Mouse (Mus musculus): Measurements from ENCODE around the gene Trim11. TPM values are rescaled to one million over a fixed set of nuclear protein-coding genes. Genes with fewer than 3 reads are reported as not detected.

Gene Trim11
- polyA plus RNA-seq, 1 experiment from 2014 or later: 26.4 TPM

DNA sequence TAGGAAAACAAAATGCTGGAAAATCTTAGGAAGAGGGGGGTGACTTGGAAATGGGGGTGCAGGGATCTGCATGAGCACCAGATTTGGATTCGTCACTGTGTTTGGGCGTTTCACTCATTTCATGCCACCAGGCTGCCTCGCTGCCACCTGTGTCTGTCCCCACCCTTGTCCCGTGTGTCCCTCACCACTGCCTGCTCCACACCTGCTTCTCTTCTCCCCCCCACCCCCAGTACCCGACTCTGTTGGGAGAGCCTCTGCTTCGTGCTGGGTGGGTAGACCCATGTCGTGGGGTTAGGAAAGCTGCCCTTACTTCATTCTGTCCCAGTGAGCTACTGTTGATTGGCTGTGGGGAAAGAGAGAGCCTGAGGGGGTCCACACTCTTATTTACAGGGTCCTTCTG lies 6.8 kb downstream of the Trim11 start:
- H3K36me3 ChIP-seq (ENCODE audit: control insufficient read depth, insufficient read depth): peaks cover 27% of the 10 kb centered on the region
- no peak overlapping the region for H3K9ac ChIP-seq (replicated peaks; ENCODE audit: low read depth, low read length)
- H3K4me1 ChIP-seq (replicated peaks; ENCODE audit: control insufficient read depth, insufficient read depth, low read length): peaks cover 15% of the 10 kb centered on the region
- H3K4me3 ChIP-seq (replicated peaks; ENCODE audit: low read length): no peak overlapping the region
- no peaks in the 10 kb centered on the region for H3K9me3 ChIP-seq (ENCODE audit: control insufficient read depth, low read length)
- no peak for ATAC-seq
- H3K27me3 ChIP-seq (replicated peaks; ENCODE audit: control insufficient read depth, insufficient read depth, low read length): no peaks in the 10 kb centered on the region
- 94% methylated on average over 7 of the region's 7 CpGs for WGBS
- no peak overlapping the region for H3K27ac ChIP-seq (ENCODE audit: low read length)
- no peak overlapping the region for H3K4me2 ChIP-seq (ENCODE audit: low read length)

DNA sequence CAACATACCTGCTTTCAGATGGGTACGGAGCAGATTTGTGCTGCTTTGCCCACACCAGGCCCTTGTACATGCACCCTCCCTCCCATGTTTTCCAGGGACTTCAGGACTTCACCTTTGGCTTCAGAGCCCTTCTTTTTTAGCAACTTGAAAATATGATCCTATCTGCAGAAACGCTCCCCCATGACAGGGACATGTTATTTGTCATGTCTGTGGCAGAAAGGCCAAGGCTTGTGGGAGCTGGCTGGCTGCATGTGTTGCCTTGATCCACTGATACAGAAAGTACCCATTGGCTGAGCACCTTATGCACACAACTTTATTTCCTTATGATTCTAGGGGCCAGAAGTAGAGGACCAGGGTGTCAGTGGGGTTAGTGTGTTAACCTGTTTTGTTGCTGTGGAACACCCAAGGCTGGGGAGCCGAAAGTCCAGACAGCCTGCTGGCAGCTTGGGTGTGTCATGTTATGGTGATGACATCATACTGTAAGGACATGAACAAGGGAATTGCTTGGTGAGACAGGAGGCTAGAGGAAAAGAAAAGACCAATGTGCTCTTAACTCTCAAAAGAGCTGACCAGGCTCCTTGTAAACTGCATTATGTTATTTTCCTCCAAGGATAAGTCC lies 7.5 kb downstream of the Trim11 start:
- WGBS: 95% methylated on average over 3 of the region's 3 CpGs
- Histone ChIP-seq H3K36me3 (ENCODE audit: control insufficient read depth, insufficient read depth) (peaks cover 27% of the 10 kb centered on the region), H3K4me3 (replicated peaks; ENCODE audit: low read length) (no peak overlapping the region), H3K27ac (ENCODE audit: low read length) (no peak overlapping the region), H3K4me1 (replicated peaks; ENCODE audit: control insufficient read depth, insufficient read depth, low read length) (peaks cover 7% of the 10 kb centered on the region), H3K9ac (replicated peaks; ENCODE audit: low read depth, low read length) (no peak overlapping the region), H3K9me3 (ENCODE audit: control insufficient read depth, low read length) (no peaks in the 10 kb centered on the region), H3K27me3 (replicated peaks; ENCODE audit: control insufficient read depth, insufficient read depth, low read length) (no peaks in the 10 kb centered on the region), H3K4me2 (ENCODE audit: low read length) (no peak overlapping the region)
- ATAC-seq: no peak

GRCm38 (mm10) chr11:58989166-58989565 lies 11.3 kb downstream of the Trim11 start:
- peaks cover 22% of the 10 kb centered on the region for H3K36me3 ChIP-seq (ENCODE audit: control insufficient read depth, insufficient read depth)
- no peak overlapping the region for H3K4me2 ChIP-seq (ENCODE audit: low read length)
- H3K9me3 ChIP-seq (ENCODE audit: control insufficient read depth, low read length): no peaks in the 10 kb centered on the region
- H3K27ac ChIP-seq (ENCODE audit: low read length): no peak overlapping the region
- no peak for ATAC-seq
- H3K27me3 ChIP-seq (replicated peaks; ENCODE audit: control insufficient read depth, insufficient read depth, low read length): no peaks in the 10 kb centered on the region
- H3K4me1 ChIP-seq (replicated peaks; ENCODE audit: control insufficient read depth, insufficient read depth, low read length): no peaks in the 10 kb centered on the region; the same call in 1 of the 2 replicates
- no peak overlapping the region for H3K4me3 ChIP-seq (replicated peaks; ENCODE audit: low read length)
- WGBS: 97% methylated on average over 4 of the region's 4 CpGs
- H3K9ac ChIP-seq (replicated peaks; ENCODE audit: low read depth, low read length): no peak overlapping the region

- 84% methylated on average over 17 of the region's 17 CpGs for WGBS
- Histone ChIP-seq H3K4me3 (replicated peaks; ENCODE audit: low read length) (no peak overlapping the region), H3K9me3 (ENCODE audit: control insufficient read depth, low read length) (no peaks in the 10 kb centered on the region), H3K4me2 (ENCODE audit: low read length) (no peak overlapping the region), H3K27me3 (replicated peaks; ENCODE audit: control insufficient read depth, insufficient read depth, low read length) (peaks cover 1% of the 10 kb centered on the region; the same call in 1 of the 2 replicates), H3K27ac (ENCODE audit: low read length) (no peak overlapping the region), H3K9ac (replicated peaks; ENCODE audit: low read depth, low read length) (no peak overlapping the region), H3K36me3 (ENCODE audit: control insufficient read depth, insufficient read depth) (peaks cover 20% of the 10 kb centered on the region), H3K4me1 (replicated peaks; ENCODE audit: control insufficient read depth, insufficient read depth, low read length) (peaks cover 6% of the 10 kb centered on the region)
- no peak for ATAC-seq
Observed at GRCm38 (mm10) chr11:58990141-58990540, 12.2 kb downstream of the Trim11 start.

DNA sequence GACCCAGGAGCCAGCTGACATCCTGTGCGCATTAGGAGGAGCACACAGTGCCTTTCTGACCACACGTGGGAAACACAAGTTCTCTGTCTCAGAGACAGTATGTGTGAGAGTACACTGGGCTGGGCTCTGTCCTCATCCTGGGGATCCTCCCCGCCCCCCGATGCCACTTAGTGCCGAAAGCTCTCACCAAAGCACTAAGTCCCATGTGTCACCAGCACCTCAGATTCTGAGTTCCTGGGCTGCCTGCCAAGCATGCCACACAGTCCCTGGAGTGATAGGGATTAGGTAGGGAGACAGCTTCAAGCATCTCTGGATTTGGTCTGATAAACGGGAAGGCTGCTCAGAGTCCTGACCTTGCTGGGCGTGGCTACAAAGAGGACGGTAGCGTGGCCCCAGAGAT lies 12.9 kb downstream of the Trim11 start:
- 82% methylated on average over 9 of the region's 9 CpGs for WGBS
- Histone ChIP-seq H3K36me3 (ENCODE audit: control insufficient read depth, insufficient read depth) (peaks cover 16% of the 10 kb centered on the region), H3K9ac (replicated peaks; ENCODE audit: low read depth, low read length) (no peak overlapping the region), H3K9me3 (ENCODE audit: control insufficient read depth, low read length) (no peaks in the 10 kb centered on the region), H3K4me1 (replicated peaks; ENCODE audit: control insufficient read depth, insufficient read depth, low read length) (peaks cover 6% of the 10 kb centered on the region), H3K4me2 (ENCODE audit: low read length) (no peak overlapping the region), H3K27me3 (replicated peaks; ENCODE audit: control insufficient read depth, insufficient read depth, low read length) (peaks cover 3% of the 10 kb centered on the region; the same call in 1 of the 2 replicates), H3K4me3 (replicated peaks; ENCODE audit: low read length) (no peak overlapping the region), H3K27ac (ENCODE audit: low read length) (no peak overlapping the region)
- no peak for ATAC-seq

DNA sequence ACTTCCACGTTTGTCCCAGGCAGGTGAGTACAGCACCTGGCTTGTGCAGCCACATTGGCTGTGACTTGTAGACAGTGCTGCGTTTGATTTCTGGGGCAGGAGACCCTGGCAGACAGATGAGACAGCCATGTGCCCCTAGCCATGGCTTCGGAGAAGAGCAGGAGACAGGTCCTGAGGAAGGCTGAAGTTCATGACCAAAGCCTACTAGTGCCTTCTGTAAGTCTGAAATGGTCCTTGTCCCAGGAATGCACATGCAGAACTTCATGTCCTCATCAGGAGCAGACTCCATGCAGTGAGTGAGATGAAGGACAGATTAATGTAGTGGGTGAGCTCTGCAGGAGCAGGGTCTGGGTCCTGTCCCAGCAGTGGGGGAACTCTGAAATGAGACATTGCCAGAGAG lies 14.0 kb downstream of the Trim11 start:
- H3K9me3 ChIP-seq (ENCODE audit: control insufficient read depth, low read length): no peaks in the 10 kb centered on the region
- peaks cover 3% of the 10 kb centered on the region; the same call in 1 of the 2 replicates for H3K27me3 ChIP-seq (replicated peaks; ENCODE audit: control insufficient read depth, insufficient read depth, low read length)
- WGBS: 89% methylated on average over 3 of the region's 3 CpGs
- H3K9ac ChIP-seq (replicated peaks; ENCODE audit: low read depth, low read length): no peak overlapping the region
- H3K36me3 ChIP-seq (ENCODE audit: control insufficient read depth, insufficient read depth): peaks cover 10% of the 10 kb centered on the region; the same call in 1 of the 2 replicates
- peaks cover 6% of the 10 kb centered on the region for H3K4me1 ChIP-seq (replicated peaks; ENCODE audit: control insufficient read depth, insufficient read depth, low read length)
- H3K27ac ChIP-seq (ENCODE audit: low read length): no peak overlapping the region
- H3K4me3 ChIP-seq (replicated peaks; ENCODE audit: low read length): no peak overlapping the region
- ATAC-seq: no peak
- H3K4me2 ChIP-seq (ENCODE audit: low read length): no peak overlapping the region

GRCm38 (mm10) chr11:58993091-58993670 lies 15.3 kb downstream of the Trim11 start:
- Histone ChIP-seq H3K9me3 (ENCODE audit: control insufficient read depth, low read length) (no peaks in the 10 kb centered on the region), H3K27me3 (replicated peaks; ENCODE audit: control insufficient read depth, insufficient read depth, low read length) (peaks cover 3% of the 10 kb centered on the region; the same call in 1 of the 2 replicates), H3K9ac (replicated peaks; ENCODE audit: low read depth, low read length) (no peak overlapping the region), H3K36me3 (ENCODE audit: control insufficient read depth, insufficient read depth) (peaks cover 10% of the 10 kb centered on the region; the same call in 1 of the 2 replicates), H3K4me3 (replicated peaks; ENCODE audit: low read length) (no peak overlapping the region), H3K4me1 (replicated peaks; ENCODE audit: control insufficient read depth, insufficient read depth, low read length) (peaks cover 6% of the 10 kb centered on the region), H3K4me2 (ENCODE audit: low read length) (no peak overlapping the region), H3K27ac (ENCODE audit: low read length) (no peak overlapping the region)
- no peak for ATAC-seq
- 84% methylated on average over 6 of the region's 6 CpGs for WGBS

DNA sequence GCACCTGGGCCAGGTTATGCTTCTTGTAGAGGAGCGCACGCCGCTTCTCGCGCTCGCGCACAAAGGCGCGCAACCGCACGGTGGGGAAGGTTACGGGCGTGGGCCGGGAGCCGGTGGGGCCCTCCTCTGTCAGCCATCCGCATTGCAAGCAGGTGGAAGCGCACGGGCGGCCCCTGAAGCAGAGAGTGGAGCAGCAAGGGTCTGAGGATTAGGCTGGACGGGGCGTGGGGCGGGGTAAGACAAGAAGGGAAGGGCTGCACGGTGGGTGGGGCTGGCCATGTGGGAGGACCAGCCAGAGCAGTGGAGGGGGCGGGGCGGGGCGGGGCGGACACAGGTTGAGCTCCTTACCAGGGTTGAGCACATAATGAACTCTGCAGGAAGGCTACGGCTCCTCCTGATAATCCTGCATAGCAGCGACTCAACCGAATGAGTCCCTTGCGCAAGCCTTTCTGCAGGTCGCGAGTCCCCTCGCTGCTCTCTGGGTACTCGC lies 16.5 kb downstream of the Trim11 start:
- Histone ChIP-seq H3K27me3 (replicated peaks; ENCODE audit: control insufficient read depth, insufficient read depth, low read length) (peaks cover 3% of the 10 kb centered on the region; the same call in 1 of the 2 replicates), H3K36me3 (ENCODE audit: control insufficient read depth, insufficient read depth) (peaks cover 5% of the 10 kb centered on the region; the same call in 1 of the 2 replicates), H3K27ac (ENCODE audit: low read length) (no peak overlapping the region), H3K9ac (replicated peaks; ENCODE audit: low read depth, low read length) (peak overlapping the region; percentile 60), H3K4me2 (ENCODE audit: low read length) (peak overlapping the region; percentile 72), H3K4me3 (replicated peaks; ENCODE audit: low read length) (peak overlapping the region; percentile 50), H3K9me3 (ENCODE audit: control insufficient read depth, low read length) (no peaks in the 10 kb centered on the region), H3K4me1 (replicated peaks; ENCODE audit: control insufficient read depth, insufficient read depth, low read length) (peaks cover 6% of the 10 kb centered on the region)
- WGBS: under 1% methylated on average over 34 of the region's 35 CpGs
- peak; percentile 67 for ATAC-seq

GRCm38 (mm10) chr11:58995061-58995806 lies 17.3 kb downstream of the Trim11 start:
- peaks cover 5% of the 10 kb centered on the region; the same call in 1 of the 2 replicates for H3K36me3 ChIP-seq (ENCODE audit: control insufficient read depth, insufficient read depth)
- WGBS: 78% methylated on average over 9 of the region's 9 CpGs
- H3K27ac ChIP-seq (ENCODE audit: low read length): no peak overlapping the region
- peaks cover 3% of the 10 kb centered on the region; the same call in 1 of the 2 replicates for H3K27me3 ChIP-seq (replicated peaks; ENCODE audit: control insufficient read depth, insufficient read depth, low read length)
- no peaks in the 10 kb centered on the region for H3K9me3 ChIP-seq (ENCODE audit: control insufficient read depth, low read length)
- H3K4me2 ChIP-seq (ENCODE audit: low read length): peak overlapping the region; percentile 72
- no peak overlapping the region for H3K9ac ChIP-seq (replicated peaks; ENCODE audit: low read depth, low read length)
- no peak for ATAC-seq
- H3K4me3 ChIP-seq (replicated peaks; ENCODE audit: low read length): peak overlapping the region; percentile 50
- peaks cover 6% of the 10 kb centered on the region for H3K4me1 ChIP-seq (replicated peaks; ENCODE audit: control insufficient read depth, insufficient read depth, low read length)
